Mouse (Mus musculus) c-Kit-positive CD71-negative TER-119-negative erythroid progenitor cells, embryonic 14.5 days (primary cell): ENCODE measurements around the gene Mst1r.

ENCODE experiments used
- DNase-seq: peaks from one replicate; pipeline ENCODE4 v3.0.0-alpha.2; 2013; ENCODE audit warnings: low read depth

The Mst1r gene

GRCm38 (mm10) chr9:107906252-107906966 lies at the start of gene Mst1r:
TSS of gene Mst1r (plus strand) at chr9:107906873.
- peak; percentile 26 for DNase-seq

- no peak for DNase-seq
Observed at GRCm38 (mm10) chr9:107858343-107858742, 48.3 kb upstream of the Mst1r start.

- no peak for DNase-seq
Observed at GRCm38 (mm10) chr9:107864493-107864892, 42.2 kb upstream of the Mst1r start.

- DNase-seq: no peak
Observed at GRCm38 (mm10) chr9:107866081-107866480, 40.6 kb upstream of the Mst1r start.

- DNase-seq: peak; percentile 90
Observed at GRCm38 (mm10) chr9:107872350-107873098, 34.1 kb upstream of the Mst1r start.

GRCm38 (mm10) chr9:107873137-107873536 lies 33.5 kb upstream of the Mst1r start, which contains the start of gene Rbm6:
TSS of gene Rbm6 (minus strand) at chr9:107873237.
- DNase-seq: no peak

GRCm38 (mm10) chr9:107880411-107880810 lies 26.3 kb upstream of the Mst1r start:
- no peak for DNase-seq

GRCm38 (mm10) chr9:107887804-107888266 lies 18.8 kb upstream of the Mst1r start, which contains the start of gene Mon1a:
TSS of gene Mon1a (plus strand) at chr9:107888151.
- DNase-seq: peak; percentile 84

- DNase-seq: no peak
Observed at GRCm38 (mm10) chr9:107888267-107888850, 18.3 kb upstream of the Mst1r start.

- DNase-seq: no peak
Observed at GRCm38 (mm10) chr9:107890260-107890659, 16.4 kb upstream of the Mst1r start.

GRCm38 (mm10) chr9:107891023-107891422 lies 15.7 kb upstream of the Mst1r start:
- DNase-seq: no peak

- DNase-seq: no peak
Observed at GRCm38 (mm10) chr9:107898563-107898962, 8.1 kb upstream of the Mst1r start.

- no peak for DNase-seq
Observed at GRCm38 (mm10) chr9:107899855-107900254, 6.8 kb upstream of the Mst1r start.

GRCm38 (mm10) chr9:107900840-107901626 lies 5.6 kb upstream of the Mst1r start:
- DNase-seq: peak; percentile 55

GRCm38 (mm10) chr9:107901627-107901914 lies 5.1 kb upstream of the Mst1r start:
- DNase-seq: no peak

GRCm38 (mm10) chr9:107904726-107905125 lies 1.9 kb upstream of the Mst1r start:
- DNase-seq: peak; percentile 96

- no peak for DNase-seq
Observed at GRCm38 (mm10) chr9:107906967-107907800, 511 bp downstream of the Mst1r start.

GRCm38 (mm10) chr9:107907801-107908120 lies 1.1 kb downstream of the Mst1r start:
- no peak for DNase-seq

GRCm38 (mm10) chr9:107908410-107909158 lies 1.9 kb downstream of the Mst1r start:
- no peak for DNase-seq

GRCm38 (mm10) chr9:107910025-107910769 lies 3.5 kb downstream of the Mst1r start:
- DNase-seq: no peak
